Mouse (Mus musculus) intestine, postnatal 0 days (tissue): Measurements from ENCODE around the gene Kctd2. TPM values are rescaled to one million over a fixed set of nuclear protein-coding genes. Genes with fewer than 3 reads are reported as not detected.

Experiments used
- ATAC-seq: fragments of 200-750 bp; cut with Nextera tagmentation; 2 replicates; pipeline ENCODE4 v1.8.0; 2017; ENCODE audit warnings: mild to moderate bottlenecking, moderate TSS enrichment, moderate library complexity
- H3K27ac ChIP-seq: fragments of 300-500 bp; sonication (generic); 2 replicates; pipeline ENCODE4 v1.5.1; 2014; ENCODE audit warnings: mild to moderate bottlenecking, low read depth, low read length, moderate library complexity
- H3K27me3 ChIP-seq: fragments of 300-500 bp; sonication (generic); replicated peaks from 2 replicates; pipeline ENCODE4 v1.6.1; 2014; ENCODE audit warnings: low read length, mixed read lengths; ENCODE audit not compliant: control insufficient read depth, insufficient read depth
- H3K36me3 ChIP-seq: fragments of 300-500 bp; sonication (generic); 2 replicates; pipeline ENCODE4 v1.6.1; 2014; ENCODE audit warnings: mild to moderate bottlenecking, moderate library complexity; ENCODE audit not compliant: control insufficient read depth, insufficient read depth
- H3K4me1 ChIP-seq: fragments of 300-500 bp; sonication (generic); replicated peaks from 2 replicates; pipeline ENCODE4 v1.6.1; 2014; ENCODE audit warnings: antibody characterized with exemption, low read length, mixed read lengths; ENCODE audit not compliant: control insufficient read depth, insufficient read depth
- H3K4me2 ChIP-seq: fragments of 300-500 bp; sonication (generic); replicated peaks from 2 replicates; pipeline ENCODE4 v1.6.1; 2014; ENCODE audit warnings: low read depth, mild to moderate bottlenecking, moderate library complexity
- H3K4me3 ChIP-seq: fragments of 300-500 bp; sonication (generic); 2 replicates; pipeline ENCODE4 v1.5.1; 2014; ENCODE audit warnings: low read depth, low read length
- H3K9ac ChIP-seq: fragments of 300-500 bp; sonication (generic); 2 replicates; pipeline ENCODE4 v1.6.1; 2014; ENCODE audit warnings: mild to moderate bottlenecking, low read depth, low read length
- H3K9me3 ChIP-seq: fragments of 300-500 bp; sonication (generic); 2 replicates; pipeline ENCODE4 v1.6.1; 2016; ENCODE audit warnings: mixed run types; ENCODE audit not compliant: control insufficient read depth
- CTCF ChIP-seq: sonication (generic); IDR thresholded peaks from 2 replicates; pipeline ENCODE4 v1.5.1; 2016; ENCODE audit warnings: low read depth, mild to moderate bottlenecking, control low read depth, antibody characterized with exemption, moderate library complexity
- WGBS: fragments of 180-500 bp; shearing (Covaris S2); extraction: QIAGEN DNeasy Blood & Tissue Kit; methylation state at CpG from one replicate; pipeline ENCODE4 v1.1.7; 2014; 5-methylcytosine and 5-hydroxymethylcytosine counted together
- polyA plus RNA-seq: library from polyadenylated mRNA; unstranded; fragments of >200 nt; fragmentation: Nextera tagmentation; extraction: Ambion mirVana; gene quantifications from 2 replicates; pipeline ENCODE4 v1.2.1, GENCODE M21; 2015

Gene Kctd2
- polyA plus RNA-seq = 17.5 and 18.6 TPM in 2 replicates

- Histone ChIP-seq H3K4me2 (peak within 1 kb of the TSS; percentile 91), H3K4me1 (peaks cover 3% of the 10 kb centered on the region; the same call in 1 of the 2 replicates), H3K36me3 (peaks cover 40% of the 10 kb centered on the region), H3K9ac (peak within 1 kb of the TSS; percentile 95), H3K9me3 (no peaks in the 10 kb centered on the region), H3K4me3 (peak within 1 kb of the TSS; percentile 98), H3K27me3 (no peaks in the 10 kb centered on the region), H3K27ac (peak within 1 kb of the TSS; percentile 86)
- WGBS = under 1% methylated on average over 52 of the region's 56 CpGs
- TF ChIP-seq CTCF = no peak
- ATAC-seq = peak; percentile 96
These were observed at the start of gene Kctd2, which contains the start of gene Atp5h for GRCm38 (mm10) chr11:115419531-115420237. Gene Kctd2 (plus strand): TSS chr11:115420128. Gene Atp5h (minus strand): TSS chr11:115419962.

GRCm38 (mm10) chr11:115370368-115370767, 49.6 kb upstream of the Kctd2 start:
- TF ChIP-seq CTCF = no peak
- Histone ChIP-seq H3K27me3 (peaks cover 23% of the 10 kb centered on the region), H3K4me1 (no peaks in the 10 kb centered on the region), H3K27ac (no peak overlapping the region), H3K36me3 (no peaks in the 10 kb centered on the region), H3K4me3 (no peak overlapping the region), H3K4me2 (no peak overlapping the region), H3K9ac (no peak overlapping the region), H3K9me3 (no peaks in the 10 kb centered on the region)
- no peak for ATAC-seq
- WGBS = 67% methylated on average over 7 of the region's 7 CpGs

GRCm38 (mm10) chr11:115371354-115371753, 48.6 kb upstream of the Kctd2 start:
- H3K9ac ChIP-seq = no peak overlapping the region
- H3K4me3 ChIP-seq = no peak overlapping the region
- H3K4me1 ChIP-seq = no peaks in the 10 kb centered on the region
- no peak overlapping the region for H3K27ac ChIP-seq
- no peak for TF ChIP-seq CTCF
- no peak for ATAC-seq
- H3K27me3 ChIP-seq = peaks cover 18% of the 10 kb centered on the region
- no peaks in the 10 kb centered on the region for H3K36me3 ChIP-seq
- H3K4me2 ChIP-seq = no peak overlapping the region
- WGBS = 69% methylated on average over 8 of the region's 8 CpGs
- H3K9me3 ChIP-seq = no peaks in the 10 kb centered on the region

GRCm38 (mm10) chr11:115372015-115372414, 47.9 kb upstream of the Kctd2 start:
- TF ChIP-seq CTCF = no peak
- H3K36me3 ChIP-seq = no peaks in the 10 kb centered on the region
- no peaks in the 10 kb centered on the region for H3K9me3 ChIP-seq
- peaks cover 16% of the 10 kb centered on the region for H3K27me3 ChIP-seq
- no peak overlapping the region for H3K4me2 ChIP-seq
- no peak overlapping the region for H3K4me3 ChIP-seq
- no peak overlapping the region for H3K9ac ChIP-seq
- no peak for ATAC-seq
- no peaks in the 10 kb centered on the region for H3K4me1 ChIP-seq
- no peak overlapping the region for H3K27ac ChIP-seq
- WGBS = 67% methylated on average over 1 of the region's 1 CpGs

- WGBS = 50% methylated on average over 2 of the region's 2 CpGs
These were observed 47.2 kb upstream of the Kctd2 start for GRCm38 (mm10) chr11:115372737-115373136.

GRCm38 (mm10) chr11:115373805-115374694, 45.9 kb upstream of the Kctd2 start:
- H3K27me3 ChIP-seq = peaks cover 9% of the 10 kb centered on the region
- H3K4me1 ChIP-seq = no peaks in the 10 kb centered on the region
- TF ChIP-seq CTCF = no peak
- no peaks in the 10 kb centered on the region for H3K36me3 ChIP-seq
- H3K4me3 ChIP-seq = peak overlapping the region; percentile 32
- WGBS = 3% methylated on average over 30 of the region's 30 CpGs
- H3K4me2 ChIP-seq = peak overlapping the region; percentile 65
- H3K9ac ChIP-seq = 0 out of 2 replicates have a peak overlapping the region, but pooled peaks have one; percentile 1
- H3K27ac ChIP-seq = no peak overlapping the region
- ATAC-seq = peak; percentile 34; the same call in 1 of the 2 replicates
- H3K9me3 ChIP-seq = no peaks in the 10 kb centered on the region

More at GRCm38 (mm10) chr11:115372737-115373136, 47.2 kb upstream of the Kctd2 start:
- H3K27ac ChIP-seq = no peak overlapping the region
- no peak overlapping the region for H3K4me3 ChIP-seq
- ATAC-seq = no peak
- no peaks in the 10 kb centered on the region for H3K9me3 ChIP-seq
- TF ChIP-seq CTCF = no peak
- H3K4me1 ChIP-seq = no peaks in the 10 kb centered on the region
- peaks cover 9% of the 10 kb centered on the region for H3K27me3 ChIP-seq
- no peaks in the 10 kb centered on the region for H3K36me3 ChIP-seq
- H3K4me2 ChIP-seq = no peak overlapping the region
- H3K9ac ChIP-seq = no peak overlapping the region
